Mouse (Mus musculus) embryonic facial prominence, embryonic 15.5 days (tissue): Measurements from ENCODE around the gene Prickle2. TPM values are rescaled to one million over a fixed set of nuclear protein-coding genes. Genes with fewer than 3 reads are reported as not detected.

Source experiments
- ATAC-seq: fragments of 200-750 bp; cut with Nextera tagmentation; 2 replicates; pipeline ENCODE4 v1.8.0; 2017; ENCODE audit warnings: low read depth, moderate TSS enrichment; ENCODE audit not compliant: insufficient number of reproducible peaks, low FRiP score, low TSS enrichment
- H3K27ac ChIP-seq: fragments of 300-500 bp; sonication (generic); replicated peaks from 2 replicates; pipeline ENCODE4 v1.5.1; 2015; ENCODE audit warnings: mild to moderate bottlenecking, inconsistent platforms
- H3K27me3 ChIP-seq: fragments of 300-500 bp; sonication (generic); 2 replicates; pipeline ENCODE4 v1.6.1; 2015; ENCODE audit warnings: inconsistent platforms
- H3K36me3 ChIP-seq: fragments of 300-500 bp; sonication (generic); 2 replicates; pipeline ENCODE4 v1.6.1; 2015; ENCODE audit warnings: mild to moderate bottlenecking, inconsistent platforms
- H3K4me1 ChIP-seq: fragments of 300-500 bp; sonication (generic); 2 replicates; pipeline ENCODE4 v1.6.1; 2015; ENCODE audit warnings: inconsistent platforms
- H3K4me2 ChIP-seq: fragments of 300-500 bp; sonication (generic); replicated peaks from 2 replicates; pipeline ENCODE4 v1.6.1; 2015; ENCODE audit warnings: mild to moderate bottlenecking, inconsistent platforms
- H3K4me3 ChIP-seq: fragments of 300-500 bp; sonication (generic); replicated peaks from 2 replicates; pipeline ENCODE4 v1.5.1; 2015; ENCODE audit warnings: mild to moderate bottlenecking, inconsistent platforms
- H3K9ac ChIP-seq: fragments of 300-500 bp; sonication (generic); 2 replicates; pipeline ENCODE4 v1.6.1; 2015; ENCODE audit warnings: inconsistent platforms
- H3K9me3 ChIP-seq: fragments of 300-500 bp; sonication (generic); replicated peaks from 2 replicates; pipeline ENCODE4 v1.6.1; 2016; ENCODE audit warnings: inconsistent platforms
- WGBS: fragments of 180-500 bp; shearing (Covaris S2); methylation state at CpG from one replicate; pipeline ENCODE4 v1.1.7; 2015; 5-methylcytosine and 5-hydroxymethylcytosine counted together
- polyA plus RNA-seq: library from polyadenylated mRNA; unstranded; fragments of >200 nt; fragmentation: Nextera tagmentation; extraction: Ambion mirVana; gene quantifications from 2 replicates; pipeline ENCODE4 v1.2.1, GENCODE M21; 2015

Gene Prickle2
- polyA plus RNA-seq, 1 experiment from 2014 or later: 6.2 TPM

GRCm38 (mm10) chr6:92409788-92410187, 296.2 kb downstream of the Prickle2 start:
- Histone ChIP-seq H3K4me3 (no peak overlapping the region), H3K9me3 (no peaks in the 10 kb centered on the region), H3K27ac (no peak overlapping the region), H3K36me3 (peaks cover 12% of the 10 kb centered on the region; the same call in 1 of the 2 replicates), H3K4me2 (no peak overlapping the region), H3K27me3 (no peaks in the 10 kb centered on the region), H3K4me1 (peaks cover 13% of the 10 kb centered on the region), H3K9ac (no peak overlapping the region)
- 88% methylated on average over 3 of the region's 3 CpGs for WGBS
- no peak for ATAC-seq

- peaks cover 12% of the 10 kb centered on the region; the same call in 1 of the 2 replicates for H3K36me3 ChIP-seq
- no peak for ATAC-seq
- H3K27ac ChIP-seq: no peak overlapping the region
- H3K4me1 ChIP-seq: no peaks in the 10 kb centered on the region
- H3K4me3 ChIP-seq: no peak overlapping the region
- H3K9ac ChIP-seq: no peak overlapping the region
- no peaks in the 10 kb centered on the region for H3K9me3 ChIP-seq
- WGBS: 59% methylated on average over 5 of the region's 5 CpGs
- no peaks in the 10 kb centered on the region for H3K27me3 ChIP-seq
- H3K4me2 ChIP-seq: no peak overlapping the region
These were observed 298.7 kb downstream of the Prickle2 start for GRCm38 (mm10) chr6:92407259-92407658.

- no peak overlapping the region for H3K27ac ChIP-seq
- no peaks in the 10 kb centered on the region for H3K27me3 ChIP-seq
- WGBS: 68% methylated on average over 8 of the region's 8 CpGs
- ATAC-seq: no peak
- H3K4me3 ChIP-seq: no peak overlapping the region
- no peak overlapping the region for H3K9ac ChIP-seq
- H3K36me3 ChIP-seq: peaks cover 6% of the 10 kb centered on the region; the same call in 1 of the 2 replicates
- H3K4me1 ChIP-seq: no peaks in the 10 kb centered on the region
- H3K4me2 ChIP-seq: no peak overlapping the region
- H3K9me3 ChIP-seq: no peaks in the 10 kb centered on the region
These were observed 300.4 kb downstream of the Prickle2 start for GRCm38 (mm10) chr6:92405571-92405970.

GRCm38 (mm10) chr6:92397876-92398275, 308.1 kb downstream of the Prickle2 start:
- Histone ChIP-seq H3K36me3 (no peaks in the 10 kb centered on the region), H3K4me2 (no peak overlapping the region), H3K9ac (no peak overlapping the region), H3K4me3 (no peak overlapping the region), H3K27ac (no peak overlapping the region), H3K4me1 (no peaks in the 10 kb centered on the region), H3K9me3 (no peaks in the 10 kb centered on the region), H3K27me3 (no peaks in the 10 kb centered on the region)
- 90% methylated on average over 6 of the region's 6 CpGs for WGBS
- no peak for ATAC-seq

GRCm38 (mm10) chr6:92395556-92395955, 310.4 kb downstream of the Prickle2 start:
- Histone ChIP-seq H3K9me3 (no peaks in the 10 kb centered on the region), H3K4me2 (no peak overlapping the region), H3K36me3 (no peaks in the 10 kb centered on the region), H3K27ac (no peak overlapping the region), H3K27me3 (no peaks in the 10 kb centered on the region), H3K9ac (no peak overlapping the region), H3K4me3 (no peak overlapping the region), H3K4me1 (no peaks in the 10 kb centered on the region)
- WGBS: 76% methylated on average over 4 of the region's 4 CpGs
- ATAC-seq: no peak

DNA sequence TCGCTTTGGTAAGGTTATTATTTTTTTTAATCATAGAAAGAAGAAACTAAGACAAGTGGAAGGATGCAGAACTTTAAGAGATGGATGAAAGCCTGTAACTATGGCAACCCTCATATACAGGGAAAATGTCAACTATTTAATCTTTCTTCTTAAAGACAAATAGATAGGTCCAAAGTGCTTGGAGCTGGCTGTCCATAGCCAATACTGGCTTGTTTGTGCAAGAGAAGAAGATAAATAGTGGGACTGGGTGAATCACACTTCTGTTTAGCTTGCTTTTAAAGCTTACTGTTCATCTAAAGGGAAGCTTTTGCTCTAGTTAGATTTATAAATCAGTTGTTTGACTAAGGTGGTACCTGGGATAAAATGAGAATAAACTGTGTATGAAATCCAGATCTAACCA, 310.8 kb downstream of the Prickle2 start:
- no peaks in the 10 kb centered on the region for H3K4me1 ChIP-seq
- no peaks in the 10 kb centered on the region for H3K36me3 ChIP-seq
- H3K9ac ChIP-seq: no peak overlapping the region
- H3K4me2 ChIP-seq: no peak overlapping the region
- H3K27me3 ChIP-seq: no peaks in the 10 kb centered on the region
- H3K9me3 ChIP-seq: no peaks in the 10 kb centered on the region
- no peak overlapping the region for H3K4me3 ChIP-seq
- no peak overlapping the region for H3K27ac ChIP-seq
- WGBS: 89% methylated on average over 1 of the region's 1 CpGs
- ATAC-seq: no peak

DNA sequence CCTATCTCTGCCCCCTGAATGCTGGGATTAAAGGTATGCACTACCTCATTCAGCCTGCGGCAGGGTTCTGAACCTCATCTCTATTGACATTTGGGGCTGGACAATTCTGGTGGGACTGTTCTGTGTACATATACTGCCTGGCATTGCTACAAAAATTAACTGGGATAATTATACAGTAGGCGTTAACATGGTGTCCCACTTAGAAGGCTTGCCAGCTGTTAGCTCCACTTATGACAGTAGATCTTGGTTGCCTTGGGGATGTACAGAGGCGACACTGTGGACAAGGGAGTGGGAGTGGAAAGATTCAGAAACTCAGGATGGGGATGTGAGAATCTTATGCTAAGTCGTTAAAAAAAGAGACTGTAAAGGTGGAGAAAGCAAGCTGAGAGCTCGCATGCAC, 311.3 kb downstream of the Prickle2 start:
- Histone ChIP-seq H3K4me2 (no peak overlapping the region), H3K27me3 (no peaks in the 10 kb centered on the region), H3K4me3 (no peak overlapping the region), H3K9me3 (no peaks in the 10 kb centered on the region), H3K27ac (no peak overlapping the region), H3K9ac (no peak overlapping the region), H3K4me1 (no peaks in the 10 kb centered on the region), H3K36me3 (no peaks in the 10 kb centered on the region)
- no peak for ATAC-seq
- 81% methylated on average over 5 of the region's 5 CpGs for WGBS

GRCm38 (mm10) chr6:92390321-92390720, 315.6 kb downstream of the Prickle2 start:
- Histone ChIP-seq H3K4me1 (no peaks in the 10 kb centered on the region), H3K36me3 (no peaks in the 10 kb centered on the region), H3K4me2 (no peak overlapping the region), H3K27me3 (no peaks in the 10 kb centered on the region), H3K27ac (no peak overlapping the region), H3K9me3 (no peaks in the 10 kb centered on the region), H3K9ac (no peak overlapping the region), H3K4me3 (no peak overlapping the region)
- no peak for ATAC-seq
- WGBS: 77% methylated on average over 4 of the region's 4 CpGs

DNA sequence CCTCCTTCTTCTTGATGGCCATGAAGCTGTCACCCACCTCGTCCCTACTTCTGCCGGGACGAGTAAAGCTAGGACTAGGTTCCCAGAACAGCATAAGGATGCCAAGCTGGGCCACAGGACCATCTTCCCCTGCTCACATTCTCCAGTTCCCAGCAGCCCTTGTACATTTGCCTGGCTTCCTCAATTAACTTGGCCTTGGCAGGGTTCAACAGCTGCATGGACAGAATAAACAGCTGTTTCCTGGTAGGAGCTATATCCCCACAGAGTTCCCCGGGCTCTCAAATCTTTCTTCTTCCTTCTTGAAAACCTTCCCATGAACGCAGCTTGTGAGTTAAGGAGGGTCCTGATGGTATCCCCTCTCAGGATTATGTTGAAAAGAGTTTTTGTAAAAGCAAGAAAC, 317.3 kb downstream of the Prickle2 start:
- ATAC-seq: no peak
- no peaks in the 10 kb centered on the region for H3K27me3 ChIP-seq

DNA sequence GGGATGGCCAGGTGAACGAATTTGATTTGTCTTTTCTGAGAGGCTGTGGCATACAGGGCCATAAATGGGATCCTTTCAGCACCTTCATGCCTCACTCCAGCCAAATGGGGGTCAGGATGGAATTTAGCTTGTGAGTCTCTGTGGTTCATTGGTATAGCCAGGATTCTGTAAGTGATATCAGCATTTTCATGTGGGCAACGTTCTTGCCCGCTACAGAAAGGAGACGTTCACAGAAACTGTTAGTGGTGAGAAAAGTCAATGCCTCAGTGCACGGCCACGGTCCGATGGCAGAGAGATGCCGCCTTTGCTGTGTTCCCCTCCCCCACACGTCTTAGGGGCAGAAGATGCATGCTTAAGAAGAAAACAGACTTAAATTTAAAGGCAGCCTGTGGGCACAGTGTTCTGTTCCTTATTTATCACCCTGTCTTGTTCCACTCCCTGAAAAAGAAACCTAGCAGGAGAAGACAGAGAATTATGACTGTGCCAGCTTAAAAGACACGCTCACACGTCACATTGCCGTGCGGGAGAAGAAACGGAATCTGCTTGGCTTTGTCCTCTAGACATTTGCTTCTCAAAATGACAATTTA, 322.7 kb downstream of the Prickle2 start:
- H3K9me3 ChIP-seq: no peaks in the 10 kb centered on the region
- H3K4me2 ChIP-seq: no peak overlapping the region
- peaks cover 4% of the 10 kb centered on the region; the same call in 1 of the 2 replicates for H3K4me1 ChIP-seq
- H3K9ac ChIP-seq: no peak overlapping the region
- H3K36me3 ChIP-seq: no peaks in the 10 kb centered on the region
- no peaks in the 10 kb centered on the region for H3K27me3 ChIP-seq
- no peak overlapping the region for H3K27ac ChIP-seq
- ATAC-seq: no peak
- H3K4me3 ChIP-seq: no peak overlapping the region
- 46% methylated on average over 14 of the region's 14 CpGs for WGBS

More for the DNA sequence above, 317.3 kb downstream of the Prickle2 start:
- Histone ChIP-seq H3K27ac (no peak overlapping the region), H3K4me1 (no peaks in the 10 kb centered on the region), H3K9me3 (no peaks in the 10 kb centered on the region), H3K4me3 (no peak overlapping the region), H3K9ac (no peak overlapping the region), H3K4me2 (no peak overlapping the region), H3K36me3 (no peaks in the 10 kb centered on the region)
- WGBS: 70% methylated on average over 5 of the region's 5 CpGs

DNA sequence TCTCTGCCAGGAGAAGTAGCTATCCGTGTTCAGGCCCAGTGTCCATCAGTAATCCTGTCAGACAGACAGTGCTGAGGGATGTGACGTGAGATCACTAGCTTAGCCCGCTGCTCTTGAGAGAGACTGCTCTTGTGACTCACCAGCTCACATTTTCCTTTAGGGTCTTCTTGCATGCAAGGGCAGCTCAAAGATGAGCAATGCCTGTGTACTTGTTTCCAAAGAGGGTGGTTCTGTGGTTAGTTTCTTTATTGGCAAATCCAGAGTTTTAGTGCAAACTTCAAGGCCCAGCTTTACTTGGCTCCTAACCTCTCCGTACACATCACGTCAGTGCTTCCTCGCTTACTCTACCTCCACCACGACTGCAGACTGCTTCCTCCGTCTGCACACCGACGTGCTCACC, 324.9 kb downstream of the Prickle2 start:
- no peak for ATAC-seq
- Histone ChIP-seq H3K4me2 (no peak overlapping the region), H3K27ac (0 out of 2 replicates have a peak overlapping the region, but pooled peaks have one; percentile 8), H3K9ac (no peak overlapping the region), H3K4me1 (peaks cover 4% of the 10 kb centered on the region; the same call in 1 of the 2 replicates), H3K4me3 (no peak overlapping the region), H3K36me3 (peaks cover 2% of the 10 kb centered on the region; the same call in 1 of the 2 replicates), H3K9me3 (no peaks in the 10 kb centered on the region), H3K27me3 (no peaks in the 10 kb centered on the region)
- WGBS: 66% methylated on average over 10 of the region's 10 CpGs

GRCm38 (mm10) chr6:92374826-92375225, 331.1 kb downstream of the Prickle2 start:
- peaks cover 8% of the 10 kb centered on the region; the same call in 1 of the 2 replicates for H3K36me3 ChIP-seq
- H3K9ac ChIP-seq: no peak overlapping the region
- H3K4me1 ChIP-seq: no peaks in the 10 kb centered on the region
- H3K27me3 ChIP-seq: no peaks in the 10 kb centered on the region
- no peak overlapping the region for H3K4me2 ChIP-seq
- H3K4me3 ChIP-seq: no peak overlapping the region
- no peaks in the 10 kb centered on the region for H3K9me3 ChIP-seq
- no peak overlapping the region for H3K27ac ChIP-seq
- 76% methylated on average over 6 of the region's 6 CpGs for WGBS
- ATAC-seq: no peak
